Mouse (Mus musculus) hematopoietic stem cell, adult 5-6 weeks (primary cell): Measurements from ENCODE around the gene Gmppa. TPM values are rescaled to one million over a fixed set of nuclear protein-coding genes. Genes with fewer than 3 reads are reported as not detected.

Experiments used
- ATAC-seq, 2 experiments: fragments of 125-278 bp in 1 of 2; replicated peaks in 1 of 2; 2 replicates each; pipeline ENCODE4 v1.8.0; 2016 to 2017; ENCODE audit warnings: inconsistent platforms in 2 of 2, mild to moderate bottlenecking in 2 of 2, moderate number of reproducible peaks in 2 of 2, low read depth in 1 of 2, moderate TSS enrichment in 1 of 2; ENCODE audit not compliant: low FRiP score in 2 of 2, poor library complexity in 2 of 2, severe bottlenecking in 2 of 2, insufficient read depth in 1 of 2, low TSS enrichment in 1 of 2
- total RNA-seq: library from RNA; stranded (forward); fragments of 172-1452, 232-1000 nt; gene quantifications from 2 replicates; pipeline ENCODE4 v1.2.3, GENCODE M21; 2017

The Gmppa gene
- total RNA-seq, 1 experiment from 2014 or later, result 70.0 TPM

- ATAC-seq, result no peak
These were observed 11.7 kb downstream of the Gmppa start for GRCm38 (mm10) chr1:75447265-75448051.

DNA sequence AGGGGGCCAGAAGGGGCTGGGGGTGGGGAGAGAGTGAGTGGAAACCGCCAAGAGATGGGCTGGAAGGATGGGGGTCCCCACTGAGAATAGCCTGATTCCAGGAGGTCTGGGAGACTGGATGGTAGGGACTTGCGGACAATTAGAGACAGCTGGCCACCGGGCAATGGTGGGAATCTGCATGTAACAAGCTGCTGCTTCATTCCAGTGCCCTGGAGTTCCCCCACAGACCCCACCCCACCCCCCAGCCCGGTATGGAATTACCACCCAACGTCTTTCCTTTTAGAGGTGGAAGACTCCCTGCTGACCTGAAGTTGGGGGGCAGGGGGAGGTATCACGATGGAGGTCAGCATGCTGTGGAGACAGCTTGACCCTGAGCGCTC is 12.3 kb downstream of the Gmppa start:
- ATAC-seq, result no peak

DNA sequence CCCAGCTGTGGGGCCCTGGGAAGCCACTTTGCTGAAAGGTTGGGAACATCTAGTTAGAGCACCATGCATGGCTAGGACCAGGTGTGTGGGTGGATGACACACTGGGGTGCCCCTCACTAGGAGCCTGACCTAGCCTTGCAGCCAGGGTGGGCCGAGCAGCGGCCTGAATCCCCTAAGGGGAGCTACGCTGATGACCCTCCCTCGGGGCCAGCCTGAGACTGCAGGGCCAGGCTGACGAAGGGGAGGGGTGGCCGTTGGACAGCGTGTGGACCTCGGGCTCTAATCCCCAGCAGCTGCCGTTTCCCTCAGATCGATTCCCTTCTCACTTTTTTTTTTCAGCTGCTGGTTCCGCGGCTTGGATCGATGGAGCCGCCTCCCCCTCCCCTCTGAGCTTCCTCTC is 13.2 kb downstream of the Gmppa start:
- no peak for ATAC-seq

DNA sequence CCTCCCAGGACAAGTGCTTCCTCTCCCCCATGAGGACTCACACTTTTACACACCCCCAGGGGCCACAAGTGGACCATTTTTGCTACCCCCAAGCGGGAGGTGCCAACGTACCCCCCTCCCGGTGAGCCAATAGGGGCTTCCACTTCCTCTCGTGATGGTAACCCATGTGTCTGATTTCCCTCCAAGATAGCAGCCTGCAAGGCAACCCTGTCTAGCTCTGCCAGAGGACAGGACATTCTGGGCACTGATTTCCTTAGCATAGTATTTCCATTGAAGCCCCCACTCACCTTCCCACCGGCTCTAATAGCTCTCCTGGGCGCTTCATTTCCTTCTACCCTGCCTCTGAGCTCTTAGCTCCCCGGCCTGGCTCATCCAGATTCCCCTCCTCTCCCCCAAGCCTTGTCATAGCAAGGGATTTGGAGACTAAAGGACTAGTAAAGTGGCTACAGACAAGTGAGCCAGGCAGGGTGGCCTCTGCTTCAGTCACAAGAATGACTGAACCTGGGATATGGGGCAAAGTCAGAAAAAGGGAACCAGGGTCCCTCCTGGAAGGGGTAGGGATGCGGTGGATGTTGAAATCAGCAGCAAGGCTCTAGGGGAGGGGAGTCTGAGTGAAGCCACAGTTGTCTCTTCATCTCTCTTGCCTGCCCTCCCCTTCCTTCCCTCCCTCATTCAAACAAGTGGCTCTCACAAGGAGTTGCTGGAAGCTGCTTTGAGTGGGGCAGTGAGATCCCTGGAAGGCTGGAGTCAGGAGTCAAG is 13.8 kb downstream of the Gmppa start:
- no peak for ATAC-seq

DNA sequence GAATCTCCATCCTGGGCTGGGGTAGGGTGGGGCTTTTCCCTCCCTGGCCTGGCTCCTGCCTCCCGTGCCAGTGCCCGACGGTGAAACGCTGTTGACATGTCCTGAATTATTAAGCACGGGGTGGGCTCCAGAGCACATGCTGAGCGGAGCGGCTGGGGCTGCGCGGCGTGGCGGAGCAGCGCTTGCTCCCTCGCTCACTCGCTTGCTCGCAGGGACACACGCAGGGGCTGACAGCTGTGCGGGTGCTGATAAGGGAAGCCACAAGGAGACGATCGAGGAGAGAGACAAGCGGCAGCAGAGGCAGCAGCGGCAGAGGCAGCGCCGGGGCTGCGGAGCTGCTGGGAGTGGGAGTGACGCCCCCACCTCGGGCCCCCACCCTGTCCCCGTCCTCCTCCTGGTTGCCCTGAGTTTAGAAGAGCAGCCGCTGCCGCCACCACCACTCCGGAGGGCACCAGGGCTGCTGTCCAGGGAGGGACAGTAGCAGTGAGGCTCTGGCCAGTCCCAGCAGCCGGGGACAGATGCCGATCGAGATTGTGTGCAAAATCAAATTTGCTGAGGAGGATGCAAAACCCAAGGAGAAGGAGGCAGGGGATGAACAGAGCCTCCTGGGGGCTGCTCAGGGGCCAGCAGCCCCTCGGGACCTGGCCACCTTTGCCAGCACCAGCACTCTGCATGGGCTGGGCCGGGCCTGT is 14.7 kb downstream of the Gmppa start, which contains the start of gene Asic4:
Gene Asic4, plus strand, starts transcription at position 123 of the 692 bp plus-strand sequence.
- peak; percentile 9 to 43; a peak in 2 of 4 replicates for ATAC-seq

DNA sequence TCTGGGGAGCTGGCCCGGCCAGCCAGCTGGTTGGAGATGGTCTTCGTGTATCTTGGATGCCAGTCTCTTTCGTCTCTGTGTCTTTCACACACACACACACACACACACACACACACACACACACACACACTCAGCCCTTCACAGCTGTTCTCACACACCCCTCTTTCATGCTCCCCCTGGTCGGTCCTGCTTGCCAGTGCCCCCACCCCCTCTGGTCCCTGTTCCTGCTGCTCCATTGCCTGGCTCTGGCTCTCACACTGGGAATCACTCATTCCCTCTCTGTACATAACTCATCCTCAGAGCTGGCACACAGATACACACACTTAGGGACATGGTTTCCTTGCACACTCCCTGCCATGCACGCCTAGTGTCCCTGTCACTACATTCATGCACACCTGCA is 16.2 kb downstream of the Gmppa start:
- no peak for ATAC-seq

GRCm38 (mm10) chr1:75455433-75455832 is 19.7 kb downstream of the Gmppa start:
- no peak for ATAC-seq

DNA sequence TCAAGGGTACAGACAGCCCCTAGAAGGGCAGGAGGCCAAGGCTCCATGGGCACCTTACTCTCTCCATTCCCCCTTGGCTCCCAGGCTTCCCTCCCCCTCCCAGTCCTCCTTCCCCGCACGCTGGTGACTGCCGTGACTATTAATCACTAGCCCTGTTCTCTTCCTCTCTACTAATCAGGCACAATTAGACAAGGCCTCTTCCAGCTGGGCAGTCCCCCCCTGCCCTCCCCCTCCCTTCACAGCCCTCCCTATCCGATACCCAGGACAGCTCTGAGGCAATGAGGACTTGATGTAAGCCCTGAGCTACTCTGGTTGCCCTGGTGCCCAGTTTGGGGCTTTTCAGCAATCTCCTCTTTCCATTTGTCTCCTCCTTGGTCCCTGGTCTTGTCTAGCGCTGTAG is 20.2 kb downstream of the Gmppa start:
- ATAC-seq, result no peak

GRCm38 (mm10) chr1:75456746-75457564 is 21.2 kb downstream of the Gmppa start:
- no peak for ATAC-seq

GRCm38 (mm10) chr1:75457710-75458024 is 21.9 kb downstream of the Gmppa start:
- ATAC-seq, result no peak

- ATAC-seq, result peak in 1 of 2 experiments; percentile 41; a peak in 1 of 4 replicates
These were observed 22.5 kb downstream of the Gmppa start for GRCm38 (mm10) chr1:75458025-75458788.

DNA sequence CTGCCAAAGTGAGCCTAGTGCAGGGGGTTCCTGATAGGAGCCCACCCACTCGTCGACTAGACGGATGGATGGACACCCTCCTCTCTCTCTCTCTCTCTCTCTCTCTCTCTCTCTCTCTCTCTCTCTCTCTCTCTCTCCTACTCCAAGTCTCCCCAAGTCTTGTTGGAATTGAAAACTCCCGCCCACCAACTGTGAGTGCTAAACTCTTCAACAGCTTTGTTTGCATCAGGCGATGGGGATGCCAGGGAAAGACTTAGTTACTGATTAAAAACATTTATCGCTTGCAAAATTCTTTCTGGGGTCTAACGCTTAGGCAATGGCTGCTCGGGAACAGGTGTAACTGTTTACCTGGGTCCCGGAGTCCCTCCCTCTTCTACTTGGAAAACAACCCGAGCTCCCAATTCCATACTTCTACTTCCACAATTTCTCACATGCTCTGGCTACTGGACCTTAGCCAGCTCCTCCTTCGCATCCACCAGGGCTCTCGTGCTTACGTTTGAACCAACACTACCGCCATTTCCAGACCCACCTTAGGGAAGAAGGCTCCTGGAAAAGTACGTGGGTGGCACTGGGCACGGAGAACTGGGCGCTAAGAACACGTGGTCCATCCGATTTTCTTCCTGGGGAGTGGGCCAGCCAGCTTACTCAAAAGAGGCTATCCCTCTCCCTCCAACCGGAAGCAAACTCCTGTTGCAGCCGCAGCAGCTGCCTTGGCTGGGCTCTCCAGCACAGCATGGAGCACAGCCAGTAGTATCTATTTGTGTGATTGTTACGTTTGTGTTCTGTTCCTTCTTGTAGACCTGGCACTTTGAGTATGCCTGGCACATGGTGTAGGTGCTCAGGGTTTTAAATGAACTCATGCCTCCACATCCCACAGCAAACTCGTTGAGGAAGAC is 23.3 kb downstream of the Gmppa start:
- ATAC-seq, result no peak

GRCm38 (mm10) chr1:75460297-75460696 is 24.6 kb downstream of the Gmppa start:
- no peak for ATAC-seq

DNA sequence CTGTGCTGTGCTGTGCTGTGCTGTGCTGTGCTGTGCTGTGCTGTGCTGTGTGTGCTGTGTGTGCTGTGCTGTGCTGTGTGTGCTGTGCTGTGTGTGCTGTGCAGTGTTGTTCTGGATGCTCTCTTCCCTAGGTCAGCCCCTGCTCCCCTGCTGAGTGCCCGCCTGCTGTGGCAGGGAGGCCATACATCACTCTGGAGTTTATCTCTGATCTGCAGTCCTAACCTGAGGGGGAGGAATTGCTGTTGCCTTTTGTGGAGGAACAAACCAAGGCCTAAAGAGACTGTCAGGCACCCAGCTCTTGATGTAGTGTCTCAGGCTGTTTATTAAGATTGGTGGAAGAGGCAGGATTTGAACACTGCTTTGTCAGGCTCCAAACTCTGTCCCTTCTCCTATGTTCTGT is 26.9 kb downstream of the Gmppa start:
- no peak for ATAC-seq

DNA sequence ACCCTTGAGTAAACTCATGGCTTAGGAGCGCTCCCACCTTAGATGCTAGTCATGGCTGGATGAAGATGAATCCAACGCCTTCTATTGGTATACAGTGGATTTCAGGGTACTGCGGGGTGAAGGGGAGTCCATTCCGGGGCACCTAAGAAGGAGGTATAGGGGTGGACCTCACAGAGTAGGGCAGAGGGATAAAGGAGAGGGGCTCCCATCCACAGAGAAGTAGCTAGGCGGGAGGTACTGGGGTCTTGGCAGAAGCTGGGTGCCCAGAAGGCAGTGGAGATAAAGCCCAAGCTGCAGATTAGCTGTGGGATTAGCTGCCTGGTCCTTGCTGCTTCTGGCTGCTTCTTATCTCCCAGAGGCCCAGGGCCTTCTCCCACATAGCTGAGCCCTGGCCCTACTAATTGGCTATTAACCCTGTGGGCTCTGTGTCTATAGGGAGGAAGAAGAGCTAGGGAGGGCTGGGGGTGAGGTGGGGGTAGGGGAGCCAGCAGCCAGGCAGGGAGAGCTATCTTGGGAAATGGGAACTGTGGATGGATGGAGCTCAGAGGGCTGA is 28.0 kb downstream of the Gmppa start:
- no peak for ATAC-seq
